Mouse (Mus musculus): Measurements from ENCODE around the gene Gm3376. TPM values are rescaled to one million over a fixed set of nuclear protein-coding genes. Genes with fewer than 3 reads are reported as not detected.
"Not testable (repeated sequence)": the region's sequence is repeated elsewhere in the genome, so short reads cannot be mapped to it uniquely, and the experiment has no call there.

Gene Gm3376
- not detected in 2 replicates for total RNA-seq (2014; fragmentation: Nextera tagmentation)
- not detected in 2 replicates for total RNA-seq (2017)
- not detected in 2 replicates for polyA plus RNA-seq (2012)

- not testable (repeated sequence) for ATAC-seq (ENCODE audit: extremely low read depth, insufficient number of reproducible peaks, low FRiP score, poor library complexity, severe bottlenecking); DNase-seq (ENCODE audit: low spot score); H3K4me3 ChIP-seq (ENCODE audit: low read depth, low read length); H3K27me3 ChIP-seq (ENCODE audit: insufficient read depth, low read length); H3K36me3 ChIP-seq (replicated peaks); H3K9me3 ChIP-seq (replicated peaks); H3K4me1 ChIP-seq (ENCODE audit: insufficient read depth, low read depth, low read length)
Measured at GRCm38 (mm10) chrY:3771373-3771772, at the start of gene Gm3376. Gm3376 (plus strand) TSS chrY:3771673.
